Mouse (Mus musculus): ENCODE measurements around the gene Fxr1. TPM values are rescaled to one million over a fixed set of nuclear protein-coding genes. Genes with fewer than 3 reads are reported as not detected.
"Not testable (repeated sequence)": the region's sequence is repeated elsewhere in the genome, so short reads cannot be mapped to it uniquely, and the experiment has no call there.

Fxr1 gene
- polyA plus RNA-seq (2015; fragmentation: Nextera tagmentation; extraction: Ambion mirVana): 57.3 and 62.3 TPM in 2 replicates

- ATAC-seq (ENCODE audit: insufficient number of reproducible peaks, low FRiP score, low TSS enrichment, low read depth): peak; percentile 96
- H3K9me3 ChIP-seq (replicated peaks): no peaks in the 10 kb centered on the region
- H3K4me3 ChIP-seq (replicated peaks): peak within 1 kb of the TSS; percentile 92
- under 1% methylated on average over 67 of the region's 97 CpGs for WGBS
- H3K27ac ChIP-seq (replicated peaks): peak within 1 kb of the TSS; percentile 91
- no peaks in the 10 kb centered on the region for H3K36me3 ChIP-seq
- H3K4me1 ChIP-seq: 0 out of 2 replicates have a peak, but pooled peaks cover 8% of the 10 kb centered on the region
- H3K4me2 ChIP-seq (replicated peaks): peak within 1 kb of the TSS; percentile 72
- H3K9ac ChIP-seq: peak within 1 kb of the TSS; percentile 99
- H3K27me3 ChIP-seq: no peaks in the 10 kb centered on the region
Measured at GRCm38 (mm10) chr3:34019540-34020381, at the start of gene Fxr1. Gene Fxr1, plus strand, starts transcription at chr3:34019943.

GRCm38 (mm10) chr3:33979395-33979794 lies 40.3 kb upstream of the Fxr1 start:
- no peak for ATAC-seq (ENCODE audit: insufficient number of reproducible peaks, low FRiP score, low TSS enrichment, low read depth)
- Histone ChIP-seq H3K27ac (replicated peaks) (no peak overlapping the region), H3K4me2 (replicated peaks) (no peak overlapping the region), H3K4me1 (no peaks in the 10 kb centered on the region), H3K9ac (no peak overlapping the region), H3K27me3 (no peaks in the 10 kb centered on the region), H3K4me3 (replicated peaks) (no peak overlapping the region), H3K9me3 (replicated peaks) (no peaks in the 10 kb centered on the region), H3K36me3 (no peaks in the 10 kb centered on the region)
- WGBS: 61% methylated on average over 6 of the region's 6 CpGs

DNA sequence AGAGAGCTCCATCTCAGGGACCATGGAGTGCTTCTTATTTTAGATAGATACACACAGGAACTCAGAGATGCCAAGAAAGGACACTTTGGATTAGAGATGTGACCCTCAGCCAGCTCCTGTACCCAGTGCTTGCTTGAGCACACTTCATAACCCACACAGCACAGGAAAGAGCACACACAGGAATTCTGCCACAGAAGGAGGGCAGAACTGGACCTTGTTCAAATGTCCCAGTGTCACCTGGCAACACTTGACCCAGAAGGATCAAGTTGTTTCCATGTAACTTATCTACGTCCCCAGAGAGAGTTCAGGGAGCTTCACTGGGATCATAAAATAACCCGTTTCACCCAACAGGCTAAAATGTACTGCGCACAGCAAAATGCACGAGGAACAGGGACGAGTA lies 37.0 kb upstream of the Fxr1 start:
- WGBS: 87% methylated on average over 5 of the region's 5 CpGs
- H3K9me3 ChIP-seq (replicated peaks): no peaks in the 10 kb centered on the region
- no peak for ATAC-seq (ENCODE audit: insufficient number of reproducible peaks, low FRiP score, low TSS enrichment, low read depth)

GRCm38 (mm10) chr3:33989302-33989701 lies 30.4 kb upstream of the Fxr1 start:
- Histone ChIP-seq H3K36me3 (no peaks in the 10 kb centered on the region), H3K4me1 (no peaks in the 10 kb centered on the region), H3K4me3 (replicated peaks) (no peak overlapping the region), H3K9me3 (replicated peaks) (no peaks in the 10 kb centered on the region), H3K27me3 (no peaks in the 10 kb centered on the region), H3K27ac (replicated peaks) (no peak overlapping the region), H3K9ac (no peak overlapping the region), H3K4me2 (replicated peaks) (no peak overlapping the region)
- ATAC-seq (ENCODE audit: insufficient number of reproducible peaks, low FRiP score, low TSS enrichment, low read depth): no peak
- WGBS: 80% methylated on average over 8 of the region's 8 CpGs

More for the DNA sequence above, 37.0 kb upstream of the Fxr1 start:
- Histone ChIP-seq H3K27me3 (no peaks in the 10 kb centered on the region), H3K4me1 (no peaks in the 10 kb centered on the region), H3K4me3 (replicated peaks) (no peak overlapping the region), H3K36me3 (no peaks in the 10 kb centered on the region), H3K4me2 (replicated peaks) (no peak overlapping the region), H3K9ac (no peak overlapping the region), H3K27ac (replicated peaks) (no peak overlapping the region)

DNA sequence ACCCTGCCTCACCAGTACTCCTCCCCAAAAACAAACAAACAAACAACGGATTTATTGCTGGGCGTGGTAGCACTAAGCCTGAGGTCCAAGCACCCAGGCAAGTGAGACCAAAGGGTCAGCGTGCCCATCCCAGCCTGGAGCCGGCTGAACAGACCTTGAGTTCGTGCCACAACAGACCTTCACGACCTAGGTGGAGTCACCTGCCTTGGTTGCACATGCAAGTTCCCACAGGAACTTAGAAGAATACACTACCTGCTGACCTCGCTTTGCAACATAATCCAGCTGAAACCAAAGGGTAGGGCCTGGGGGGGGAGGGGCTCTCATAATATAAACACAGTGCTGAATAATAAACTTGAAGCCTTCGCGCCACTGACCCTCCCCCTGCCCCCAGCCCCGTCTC lies 29.3 kb upstream of the Fxr1 start:
- 82% methylated on average over 10 of the region's 10 CpGs for WGBS

GRCm38 (mm10) chr3:33990921-33991320 lies 28.8 kb upstream of the Fxr1 start:
- H3K4me1 ChIP-seq: no peaks in the 10 kb centered on the region
- H3K4me2 ChIP-seq (replicated peaks): no peak overlapping the region
- H3K27ac ChIP-seq (replicated peaks): no peak overlapping the region
- ATAC-seq (ENCODE audit: insufficient number of reproducible peaks, low FRiP score, low TSS enrichment, low read depth): no peak
- 63% methylated on average over 8 of the region's 8 CpGs for WGBS
- no peaks in the 10 kb centered on the region for H3K27me3 ChIP-seq
- no peaks in the 10 kb centered on the region for H3K36me3 ChIP-seq
- no peak overlapping the region for H3K9ac ChIP-seq
- H3K4me3 ChIP-seq (replicated peaks): no peak overlapping the region
- H3K9me3 ChIP-seq (replicated peaks): no peaks in the 10 kb centered on the region

More for the DNA sequence above, 29.3 kb upstream of the Fxr1 start:
- Histone ChIP-seq H3K27me3 (no peaks in the 10 kb centered on the region), H3K4me3 (replicated peaks) (no peak overlapping the region), H3K36me3 (no peaks in the 10 kb centered on the region), H3K9ac (no peak overlapping the region), H3K9me3 (replicated peaks) (no peaks in the 10 kb centered on the region), H3K4me1 (no peaks in the 10 kb centered on the region), H3K4me2 (replicated peaks) (no peak overlapping the region), H3K27ac (replicated peaks) (no peak overlapping the region)
- ATAC-seq (ENCODE audit: insufficient number of reproducible peaks, low FRiP score, low TSS enrichment, low read depth): no peak

GRCm38 (mm10) chr3:33993421-33994126 lies 26.2 kb upstream of the Fxr1 start:
- no peaks in the 10 kb centered on the region for H3K36me3 ChIP-seq
- no peaks in the 10 kb centered on the region for H3K27me3 ChIP-seq
- no peaks in the 10 kb centered on the region for H3K9me3 ChIP-seq (replicated peaks)
- no peaks in the 10 kb centered on the region for H3K4me1 ChIP-seq
- no peak overlapping the region for H3K27ac ChIP-seq (replicated peaks)
- no peak for ATAC-seq (ENCODE audit: insufficient number of reproducible peaks, low FRiP score, low TSS enrichment, low read depth)
- no peak overlapping the region for H3K4me2 ChIP-seq (replicated peaks)
- no peak overlapping the region for H3K9ac ChIP-seq
- WGBS: 84% methylated on average over 14 of the region's 14 CpGs
- H3K4me3 ChIP-seq (replicated peaks): no peak overlapping the region

DNA sequence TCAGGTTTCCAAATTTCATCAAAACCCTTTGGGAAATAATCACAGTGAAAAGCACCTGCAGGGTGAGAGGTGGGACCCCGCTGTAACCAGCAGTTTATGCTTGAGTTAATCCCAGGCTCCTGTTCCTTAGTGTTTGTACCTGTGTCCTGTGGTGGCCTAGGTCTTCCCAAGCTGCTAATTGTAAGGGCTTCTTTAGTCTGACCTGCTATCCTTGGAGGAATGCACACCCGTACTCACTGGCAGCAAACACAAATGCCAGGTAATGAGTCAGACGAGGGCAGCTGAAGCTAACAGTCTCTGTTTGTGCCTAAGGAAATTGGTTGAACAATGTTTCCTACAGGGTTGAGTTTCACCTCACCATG lies 25.6 kb upstream of the Fxr1 start:
- 56% methylated on average over 3 of the region's 3 CpGs for WGBS

DNA sequence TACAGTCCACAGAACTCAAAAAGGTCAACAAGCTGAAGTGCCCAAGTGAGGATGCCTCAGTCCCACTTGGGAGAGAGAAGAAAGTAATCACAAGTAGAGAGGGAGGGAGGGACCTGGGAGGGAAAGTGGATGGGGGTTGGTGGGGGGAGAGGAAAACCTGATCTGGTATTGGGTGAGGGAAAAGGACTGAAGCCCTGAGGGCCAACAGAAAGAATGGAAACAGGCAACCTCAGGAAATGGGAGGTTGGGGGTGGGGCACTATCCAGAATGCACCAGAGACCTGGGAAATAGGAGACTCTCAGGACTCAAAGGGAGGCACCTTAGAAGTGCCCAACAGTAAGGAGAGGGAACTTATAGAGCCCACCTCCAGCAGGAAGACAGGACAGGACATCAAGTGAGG lies 18.1 kb upstream of the Fxr1 start:
- not testable (repeated sequence) for H3K9ac ChIP-seq; H3K4me1 ChIP-seq; H3K4me2 ChIP-seq (replicated peaks); H3K36me3 ChIP-seq; H3K9me3 ChIP-seq (replicated peaks); H3K27ac ChIP-seq (replicated peaks); H3K4me3 ChIP-seq (replicated peaks); H3K27me3 ChIP-seq; ATAC-seq (ENCODE audit: insufficient number of reproducible peaks, low FRiP score, low TSS enrichment, low read depth)

More for the DNA sequence above, 25.6 kb upstream of the Fxr1 start:
- Histone ChIP-seq H3K27ac (replicated peaks) (no peak overlapping the region), H3K36me3 (no peaks in the 10 kb centered on the region), H3K4me3 (replicated peaks) (no peak overlapping the region), H3K9me3 (replicated peaks) (no peaks in the 10 kb centered on the region), H3K4me2 (replicated peaks) (no peak overlapping the region), H3K4me1 (no peaks in the 10 kb centered on the region), H3K27me3 (no peaks in the 10 kb centered on the region), H3K9ac (no peak overlapping the region)
- ATAC-seq (ENCODE audit: insufficient number of reproducible peaks, low FRiP score, low TSS enrichment, low read depth): no peak

GRCm38 (mm10) chr3:34003860-34004259 lies 15.9 kb upstream of the Fxr1 start:
- Histone ChIP-seq H3K4me2 (replicated peaks) (no peak overlapping the region), H3K27me3 (no peaks in the 10 kb centered on the region), H3K4me1 (no peaks in the 10 kb centered on the region), H3K27ac (replicated peaks) (no peak overlapping the region), H3K9ac (no peak overlapping the region), H3K36me3 (no peaks in the 10 kb centered on the region), H3K4me3 (replicated peaks) (no peak overlapping the region), H3K9me3 (replicated peaks) (no peaks in the 10 kb centered on the region)
- ATAC-seq (ENCODE audit: insufficient number of reproducible peaks, low FRiP score, low TSS enrichment, low read depth): no peak
- WGBS: 81% methylated on average over 3 of the region's 3 CpGs

- H3K4me1 ChIP-seq: no peaks in the 10 kb centered on the region
- 44% methylated on average over 2 of the region's 2 CpGs for WGBS
- ATAC-seq (ENCODE audit: insufficient number of reproducible peaks, low FRiP score, low TSS enrichment, low read depth): no peak
Measured at GRCm38 (mm10) chr3:34006301-34006700, 13.4 kb upstream of the Fxr1 start.

More at GRCm38 (mm10) chr3:34006301-34006700, 13.4 kb upstream of the Fxr1 start:
- no peak overlapping the region for H3K4me3 ChIP-seq (replicated peaks)
- H3K4me2 ChIP-seq (replicated peaks): no peak overlapping the region
- H3K27ac ChIP-seq (replicated peaks): no peak overlapping the region
- no peaks in the 10 kb centered on the region for H3K27me3 ChIP-seq
- H3K9ac ChIP-seq: no peak overlapping the region
- H3K9me3 ChIP-seq (replicated peaks): no peaks in the 10 kb centered on the region
- H3K36me3 ChIP-seq: no peaks in the 10 kb centered on the region

Data from embryonic facial prominence, embryonic 15.5 days (tissue).